Mouse (Mus musculus) C2C12 (cell line): ENCODE results near the gene Cdh7. TPM values are rescaled to one million over a fixed set of nuclear protein-coding genes. Genes with fewer than 3 reads are reported as not detected.

Experiments
- H3K27me3 ChIP-seq: one replicate; pipeline ENCODE4 v1.6.1; 2011; ENCODE audit not compliant: control insufficient read depth, insufficient read depth, insufficient read length
- H3K36me3 ChIP-seq: one replicate; pipeline ENCODE4 v1.6.1; 2011; ENCODE audit not compliant: control insufficient read depth, insufficient read depth
- H3K4me3 ChIP-seq: one replicate; pipeline ENCODE4 v1.5.1; 2011; ENCODE audit warnings: mild to moderate bottlenecking, control low read depth; ENCODE audit not compliant: poor library complexity, insufficient read depth, severe bottlenecking
- H3K79me2 ChIP-seq: one replicate; pipeline ENCODE4 v1.6.1; 2011; ENCODE audit not compliant: control insufficient read depth, insufficient read depth
- H3K79me3 ChIP-seq: one replicate; pipeline ENCODE4 v1.6.1; 2011; ENCODE audit warnings: low read depth, control low read depth
- H3ac ChIP-seq: one replicate; pipeline ENCODE3; 2011; ENCODE audit warnings: low read depth; ENCODE audit not compliant: control insufficient read depth, insufficient read length
- CEBPB ChIP-seq: IDR thresholded peaks from one replicate; pipeline ENCODE4 v1.6.1; 2011; ENCODE audit warnings: low read depth, mild to moderate bottlenecking, control low read depth, moderate library complexity
- CTCF ChIP-seq: IDR thresholded peaks from one replicate; pipeline ENCODE4 v1.5.1; 2011; ENCODE audit not compliant: control insufficient read depth, insufficient read depth, insufficient read length
- FOSL1 ChIP-seq: IDR thresholded peaks from one replicate; pipeline ENCODE4 v1.8.0; 2011; ENCODE audit warnings: mild to moderate bottlenecking, low read length; ENCODE audit not compliant: poor library complexity, insufficient read depth, severe bottlenecking
- MAX ChIP-seq: IDR thresholded peaks from one replicate; pipeline ENCODE4 v1.6.1; 2011; ENCODE audit warnings: mild to moderate bottlenecking, control low read depth
- MYOD1 ChIP-seq: IDR thresholded peaks from one replicate; pipeline ENCODE4 v1.6.1; 2011; ENCODE audit warnings: low read depth; ENCODE audit not compliant: control insufficient read depth, insufficient read length
- MYOG ChIP-seq: IDR thresholded peaks from one replicate; pipeline ENCODE4 v1.6.1; 2011; ENCODE audit not compliant: control insufficient read depth, insufficient read length; ENCODE audit errors: extremely low read depth
- USF1 ChIP-seq: IDR thresholded peaks from one replicate; pipeline ENCODE4 v1.6.1; 2011; ENCODE audit warnings: low read depth, mild to moderate bottlenecking, control low read depth, moderate library complexity
- polyA plus RNA-seq: library from polyadenylated mRNA; unstranded; fragments of >200 nt; fragmentation: generic; extraction: Trizol; gene quantifications from one replicate; pipeline ENCODE4 v1.2.1, GENCODE M21; 2012; ENCODE audit warnings: missing spikeins

The Cdh7 gene
- polyA plus RNA-seq, 1 experiment = not detected

DNA sequence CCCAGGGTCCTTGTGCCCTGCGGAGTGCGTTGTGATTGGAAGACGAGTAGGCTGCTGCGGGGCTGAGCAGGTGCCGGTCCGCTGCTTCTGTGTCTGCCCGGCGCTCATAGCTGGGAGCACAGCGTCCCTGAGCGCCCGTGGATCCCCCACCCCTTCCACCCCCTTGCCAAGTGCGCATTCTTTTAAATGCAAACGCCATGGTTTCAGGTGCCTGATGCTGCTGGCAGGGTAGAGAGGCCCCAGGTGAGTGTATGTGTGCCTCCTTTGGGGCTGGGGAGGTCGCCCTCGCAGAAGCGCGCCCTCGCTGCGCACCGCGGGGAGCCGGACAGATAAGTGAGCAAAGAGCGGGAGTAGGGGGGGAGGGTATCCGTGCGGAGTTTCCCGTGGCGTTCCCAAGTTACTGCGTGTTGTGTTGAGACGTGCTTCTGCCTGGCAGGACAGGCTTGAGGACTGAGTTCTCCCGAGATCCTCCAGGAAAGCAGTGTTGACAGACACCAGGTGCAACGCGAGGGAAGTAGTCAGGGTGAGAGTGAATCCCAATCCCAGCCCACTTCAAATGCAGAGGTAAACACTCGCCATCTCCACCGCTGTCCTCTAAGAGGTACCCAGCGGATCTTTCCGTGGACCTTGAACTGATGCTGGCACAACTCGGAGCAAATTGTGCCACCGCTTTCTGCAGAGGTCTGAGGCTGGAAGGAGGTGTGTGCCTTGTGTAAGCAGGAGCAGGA lies 742 bp downstream of the Cdh7 start:
- TF ChIP-seq CTCF (no peak), MYOD1 (no peak), MAX (no peak), MYOG (no peak), CEBPB (no peak), FOSL1 (no peak), USF1 (no peak)
- H3K79me3 ChIP-seq = no peaks in the 10 kb centered on the region
- no peak overlapping the region for H3ac ChIP-seq
- no peaks in the 10 kb centered on the region for H3K36me3 ChIP-seq
- no peaks in the 10 kb centered on the region for H3K27me3 ChIP-seq
- no peaks in the 10 kb centered on the region for H3K79me2 ChIP-seq
- no peak overlapping the region for H3K4me3 ChIP-seq

DNA sequence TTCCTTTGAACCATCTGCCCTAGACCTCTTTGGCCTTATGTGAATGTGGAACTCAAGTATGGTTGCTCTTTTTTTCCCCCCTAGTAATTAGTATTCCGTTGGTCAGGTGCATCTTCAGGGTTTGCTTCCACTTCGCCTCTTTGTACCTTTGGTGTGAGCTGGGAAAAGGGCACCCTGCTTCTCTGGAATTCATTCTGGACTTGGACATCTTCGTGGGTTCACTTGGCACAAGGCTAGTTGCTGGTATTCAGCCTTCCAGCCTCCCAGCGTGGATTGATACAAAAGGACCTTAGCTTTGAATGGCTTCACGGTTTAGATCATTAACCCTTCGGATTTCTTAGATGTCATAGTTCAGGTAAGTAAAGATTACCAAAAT lies 1.3 kb downstream of the Cdh7 start:
- no peaks in the 10 kb centered on the region for H3K27me3 ChIP-seq
- no peak for TF ChIP-seq MYOG
- TF ChIP-seq FOSL1 = no peak
- no peak for TF ChIP-seq CTCF
- TF ChIP-seq MYOD1 = no peak
- no peak for TF ChIP-seq CEBPB
- TF ChIP-seq USF1 = no peak
- no peak for TF ChIP-seq MAX
- H3K4me3 ChIP-seq = no peak overlapping the region
- H3K79me3 ChIP-seq = no peaks in the 10 kb centered on the region
- no peak overlapping the region for H3ac ChIP-seq
- H3K36me3 ChIP-seq = no peaks in the 10 kb centered on the region
- no peaks in the 10 kb centered on the region for H3K79me2 ChIP-seq

DNA sequence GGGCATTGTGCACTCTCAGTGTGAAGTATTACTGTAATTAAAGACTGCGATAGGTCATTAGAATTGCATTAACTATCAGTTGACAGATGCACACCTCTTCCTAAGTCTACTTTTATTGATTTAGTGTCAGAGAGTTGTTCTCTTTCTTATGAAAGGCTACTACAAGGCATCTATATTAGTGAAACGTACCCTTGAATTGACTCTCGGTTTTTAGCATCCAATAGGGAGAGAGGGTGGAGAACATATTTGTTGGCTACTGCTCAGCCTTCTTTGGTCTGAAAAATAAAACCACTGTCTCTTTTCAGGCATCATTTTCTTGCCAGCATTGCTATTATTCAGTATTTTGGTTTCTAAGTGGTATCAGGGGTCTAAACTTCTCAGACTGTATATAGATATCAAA lies 2.5 kb downstream of the Cdh7 start:
- Histone ChIP-seq H3K79me2 (no peaks in the 10 kb centered on the region), H3K36me3 (no peaks in the 10 kb centered on the region), H3ac (no peak overlapping the region), H3K4me3 (no peak overlapping the region), H3K79me3 (no peaks in the 10 kb centered on the region), H3K27me3 (no peaks in the 10 kb centered on the region)
- TF ChIP-seq MYOG (no peak), MAX (no peak), MYOD1 (no peak), USF1 (no peak), CEBPB (no peak), CTCF (no peak), FOSL1 (no peak)

DNA sequence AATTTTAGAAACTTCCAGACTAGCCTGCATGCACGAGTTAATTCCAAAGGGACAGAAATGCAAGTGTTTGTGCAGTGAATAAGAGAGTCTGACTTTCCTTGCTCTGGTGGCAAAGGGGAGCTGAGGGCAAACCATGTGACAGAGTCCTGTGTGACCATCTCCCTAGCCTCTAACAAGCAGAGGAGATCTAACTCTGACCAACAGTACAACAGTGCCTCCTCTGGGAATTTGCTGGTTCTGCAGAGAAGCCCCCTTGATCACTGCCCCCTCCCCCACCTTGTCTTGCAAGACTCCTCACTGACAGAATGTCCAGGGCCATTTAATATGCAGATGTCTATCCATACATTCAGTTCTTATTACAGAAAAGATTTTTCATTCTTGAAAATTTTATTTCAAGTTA lies 3.2 kb downstream of the Cdh7 start:
- Histone ChIP-seq H3K36me3 (no peaks in the 10 kb centered on the region), H3K27me3 (no peaks in the 10 kb centered on the region), H3K4me3 (no peak overlapping the region), H3ac (no peak overlapping the region), H3K79me2 (no peaks in the 10 kb centered on the region), H3K79me3 (no peaks in the 10 kb centered on the region)
- TF ChIP-seq CTCF (no peak), MYOD1 (no peak), FOSL1 (no peak), MAX (no peak), USF1 (no peak), MYOG (no peak)

DNA sequence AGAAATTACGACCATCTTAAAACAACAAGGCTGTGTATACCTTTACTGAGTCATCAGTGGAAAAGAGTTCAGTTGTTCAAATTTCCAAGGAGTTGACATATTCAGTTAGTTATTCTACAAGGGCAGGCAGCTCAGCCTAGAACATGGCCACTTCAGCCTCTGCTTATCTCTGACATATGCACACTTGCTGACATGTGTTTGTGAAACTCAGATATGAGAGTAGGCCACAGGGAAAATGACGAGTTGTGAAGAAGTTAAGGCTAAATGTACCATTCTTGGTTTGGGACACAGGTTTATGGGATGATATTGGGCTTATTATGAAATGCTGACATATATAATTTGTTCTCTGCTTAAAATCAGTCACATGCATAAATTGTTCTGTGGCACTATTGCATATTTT lies 7.3 kb downstream of the Cdh7 start:
- Histone ChIP-seq H3K79me2 (no peaks in the 10 kb centered on the region), H3K4me3 (no peak overlapping the region), H3K79me3 (no peaks in the 10 kb centered on the region), H3K27me3 (no peaks in the 10 kb centered on the region), H3ac (no peak overlapping the region), H3K36me3 (no peaks in the 10 kb centered on the region)
- TF ChIP-seq MYOG = no peak
- no peak for TF ChIP-seq USF1
- no peak for TF ChIP-seq CEBPB
- no peak for TF ChIP-seq CTCF
- TF ChIP-seq FOSL1 = no peak
- no peak for TF ChIP-seq MYOD1

DNA sequence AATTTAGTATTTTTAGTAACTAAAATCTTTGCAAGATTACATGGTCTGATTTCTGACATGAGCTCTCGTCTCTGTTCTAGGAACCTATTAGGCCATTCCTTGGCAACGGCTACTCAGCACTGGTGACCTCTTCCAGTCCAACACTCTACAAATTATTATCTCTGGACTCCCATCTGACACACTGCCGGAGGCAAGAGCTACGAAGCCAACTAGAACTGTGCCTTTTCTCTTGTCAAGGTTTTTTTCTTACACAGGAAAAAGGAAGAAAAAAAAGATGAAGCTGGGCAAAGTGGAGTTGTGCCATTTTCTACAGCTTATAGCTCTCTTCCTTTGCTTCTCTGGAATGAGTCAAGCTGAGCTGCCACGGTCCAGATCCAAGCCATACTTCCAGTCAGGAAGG lies 11.7 kb downstream of the Cdh7 start:
- TF ChIP-seq MYOD1 = no peak
- TF ChIP-seq CTCF = no peak
- no peak for TF ChIP-seq CEBPB
- no peak for TF ChIP-seq USF1
- no peak for TF ChIP-seq MYOG
- no peak for TF ChIP-seq FOSL1
- no peak for TF ChIP-seq MAX
- Histone ChIP-seq H3ac (no peak overlapping the region), H3K4me3 (no peak overlapping the region), H3K36me3 (no peaks in the 10 kb centered on the region), H3K79me2 (no peaks in the 10 kb centered on the region), H3K27me3 (no peaks in the 10 kb centered on the region), H3K79me3 (no peaks in the 10 kb centered on the region)
